Mouse (Mus musculus) kidney, postnatal 0 days (tissue): ENCODE data around the gene Hunk. TPM values are rescaled to one million over a fixed set of nuclear protein-coding genes. Genes with fewer than 3 reads are reported as not detected.

Experiments
- ATAC-seq: fragments of 200-750 bp; cut with Nextera tagmentation; replicated peaks from 2 replicates; pipeline ENCODE4 v1.8.0; 2017; ENCODE audit warnings: low read depth, moderate number of reproducible peaks, moderate TSS enrichment, moderate library complexity; ENCODE audit not compliant: low FRiP score
- DNase-seq: peaks from one replicate; pipeline ENCODE4 v3.0.0-alpha.2; 2016; ENCODE audit warnings: low spot score
- H3K27ac ChIP-seq: fragments of 300-500 bp; sonication (generic); 2 replicates; pipeline ENCODE4 v1.5.1; 2014; ENCODE audit warnings: mild to moderate bottlenecking
- H3K27me3 ChIP-seq: fragments of 300-500 bp; sonication (generic); 2 replicates; pipeline ENCODE4 v1.6.1; 2014; ENCODE audit warnings: low read length, mixed read lengths; ENCODE audit not compliant: insufficient read depth
- H3K36me3 ChIP-seq: fragments of 300-500 bp; sonication (generic); 2 replicates; pipeline ENCODE4 v1.6.1; 2014; ENCODE audit warnings: low read length, mixed read lengths; ENCODE audit not compliant: insufficient read depth
- H3K4me1 ChIP-seq: fragments of 300-500 bp; sonication (generic); replicated peaks from 2 replicates; pipeline ENCODE4 v1.6.1; 2014; ENCODE audit warnings: antibody characterized with exemption, low read length, mixed read lengths; ENCODE audit not compliant: insufficient read depth
- H3K4me2 ChIP-seq: fragments of 300-500 bp; sonication (generic); 2 replicates; pipeline ENCODE4 v1.6.1; 2014; ENCODE audit warnings: mild to moderate bottlenecking, low read length, moderate library complexity, mixed read lengths
- H3K4me3 ChIP-seq: fragments of 300-500 bp; sonication (generic); replicated peaks from 2 replicates; pipeline ENCODE4 v1.5.1; 2014; ENCODE audit warnings: low read depth, low read length
- H3K9ac ChIP-seq: fragments of 300-500 bp; sonication (generic); 2 replicates; pipeline ENCODE4 v1.6.1; 2014; ENCODE audit warnings: low read depth, low read length
- H3K9me3 ChIP-seq: fragments of 300-500 bp; sonication (generic); replicated peaks from 2 replicates; pipeline ENCODE4 v1.6.1; 2016; ENCODE audit warnings: low read length, inconsistent platforms, mixed read lengths
- CTCF ChIP-seq: IDR thresholded peaks from 2 replicates; pipeline ENCODE4 v1.5.1; 2016; ENCODE audit warnings: antibody characterized with exemption, low read depth, mild to moderate bottlenecking, moderate library complexity
- whole genome bisulfite sequencing: fragments of 180-500 bp; shearing (Covaris S2); extraction: QIAGEN DNeasy Blood & Tissue Kit; methylation state at CpG from one replicate; pipeline ENCODE4 v1.1.7; 2014; 5-methylcytosine and 5-hydroxymethylcytosine counted together
- polyA plus RNA-seq: library from polyadenylated mRNA; unstranded; fragments of >200 nt; fragmentation: Nextera tagmentation; extraction: Ambion mirVana; gene quantifications from 2 replicates; pipeline ENCODE4 v1.2.1, GENCODE M21; 2015

Gene Hunk
- polyA plus RNA-seq, 1 experiment from 2014 or later, result 6.9 TPM

DNA sequence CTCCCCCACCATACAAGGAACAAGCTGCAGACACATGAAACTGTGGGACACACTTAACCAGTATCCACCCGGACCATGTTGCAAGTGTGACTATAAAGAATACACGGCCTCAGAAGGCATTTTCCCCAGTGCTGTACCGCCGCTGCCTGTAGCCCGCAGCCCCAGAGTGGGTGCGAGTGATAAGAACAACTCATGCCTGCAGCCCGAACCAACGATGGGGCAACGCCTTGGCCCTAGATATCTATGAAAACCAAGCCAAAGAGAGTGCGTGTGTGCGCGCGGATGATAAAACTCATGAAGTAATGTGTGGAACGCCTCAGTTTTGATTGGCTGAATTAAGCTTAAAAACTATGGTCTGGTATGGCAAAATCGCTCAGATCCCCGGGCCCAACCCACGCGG is 138.1 kb downstream of the Hunk start:
- Histone ChIP-seq H3K27ac (no peak overlapping the region), H3K27me3 (no peaks in the 10 kb centered on the region), H3K9me3 (no peaks in the 10 kb centered on the region), H3K4me2 (no peak overlapping the region), H3K36me3 (no peaks in the 10 kb centered on the region), H3K4me1 (peaks cover 4% of the 10 kb centered on the region; the same call in 1 of the 2 replicates), H3K4me3 (no peak overlapping the region), H3K9ac (no peak overlapping the region)
- 90% methylated on average over 18 of the region's 18 CpGs for WGBS
- DNase-seq (no peak), ATAC-seq (no peak)
- no peak for TF ChIP-seq CTCF

DNA sequence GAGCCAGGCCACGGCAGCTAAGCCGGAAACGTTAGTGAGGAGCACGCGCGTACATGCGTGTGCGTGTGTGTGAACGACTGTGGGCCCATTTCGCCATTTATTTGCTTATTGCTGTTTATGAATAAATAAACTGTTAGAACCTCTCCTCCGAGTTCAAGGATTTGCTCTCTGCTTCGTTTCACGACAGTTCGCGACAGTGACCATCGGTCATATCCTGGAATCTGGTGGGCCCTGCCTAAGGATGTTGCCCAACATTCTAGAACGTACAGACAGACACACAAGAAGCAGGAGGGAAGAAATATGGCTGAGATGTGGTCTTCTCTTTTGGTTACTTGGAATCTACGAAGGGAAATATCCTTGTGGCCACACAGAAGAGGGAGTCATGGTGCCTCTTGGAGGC is 138.6 kb downstream of the Hunk start:
- Histone ChIP-seq H3K9me3 (no peaks in the 10 kb centered on the region), H3K9ac (no peak overlapping the region), H3K4me2 (no peak overlapping the region), H3K36me3 (no peaks in the 10 kb centered on the region), H3K27ac (no peak overlapping the region), H3K4me1 (0 out of 2 replicates have a peak, but pooled peaks cover 4% of the 10 kb centered on the region), H3K27me3 (no peaks in the 10 kb centered on the region), H3K4me3 (no peak overlapping the region)
- TF ChIP-seq CTCF, result no peak
- ATAC-seq (no peak), DNase-seq (no peak)
- 95% methylated on average over 18 of the region's 18 CpGs for WGBS

DNA sequence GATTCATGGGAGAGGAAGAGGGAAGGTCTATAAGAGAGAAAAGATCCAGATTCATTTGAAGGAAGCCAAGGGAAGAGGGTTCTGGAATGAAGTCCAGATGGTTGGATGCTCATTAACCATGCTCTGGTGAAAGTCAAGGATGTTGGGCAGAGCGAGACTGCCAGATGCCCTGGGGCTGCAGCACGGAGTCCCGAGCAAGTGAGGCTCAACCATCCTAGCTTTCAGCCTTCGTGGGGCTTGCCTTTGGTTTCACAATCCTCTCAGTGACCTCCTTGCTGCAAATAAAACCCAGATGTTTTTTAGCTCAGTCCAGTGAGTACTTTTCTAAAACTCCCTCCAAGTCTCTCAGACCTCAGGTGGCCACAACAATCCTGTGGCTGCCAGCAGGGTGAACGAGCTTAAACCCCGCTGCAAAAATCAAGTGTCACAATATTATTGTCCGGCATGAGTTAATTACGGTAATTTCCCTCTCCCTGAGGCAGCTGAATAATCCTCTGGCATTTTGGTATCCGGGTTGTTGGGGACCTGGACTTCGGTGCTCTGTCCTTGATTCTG is 147.4 kb downstream of the Hunk start:
- TF ChIP-seq CTCF, result no peak
- ATAC-seq (no peak), DNase-seq (peak; percentile 28)
- Histone ChIP-seq H3K27me3 (no peaks in the 10 kb centered on the region), H3K36me3 (no peaks in the 10 kb centered on the region), H3K4me3 (no peak overlapping the region), H3K9ac (no peak overlapping the region), H3K4me2 (no peak overlapping the region), H3K4me1 (no peaks in the 10 kb centered on the region), H3K9me3 (no peaks in the 10 kb centered on the region), H3K27ac (no peak overlapping the region)
- 28% methylated on average over 10 of the region's 10 CpGs for WGBS

DNA sequence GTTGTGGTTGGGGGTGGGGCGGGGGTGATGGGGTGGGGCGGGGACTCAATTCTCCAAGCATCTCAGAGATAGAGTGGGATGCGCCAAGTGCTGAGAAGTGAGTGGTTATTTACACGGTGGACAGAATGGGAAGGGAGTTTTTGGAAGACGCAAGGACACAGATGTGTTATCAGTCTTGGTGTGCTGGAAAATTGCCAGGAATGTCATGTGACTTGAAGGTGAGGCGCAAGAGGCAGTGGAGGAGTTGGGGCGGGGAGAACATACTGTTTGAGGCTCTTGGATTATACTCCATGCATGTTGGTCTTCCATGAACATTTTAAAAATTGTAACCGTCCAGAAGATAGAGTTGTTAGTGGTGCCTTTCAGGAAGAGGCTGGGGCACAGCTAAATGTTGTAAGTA is 148.8 kb downstream of the Hunk start:
- Histone ChIP-seq H3K9ac (no peak overlapping the region), H3K27ac (no peak overlapping the region), H3K4me3 (no peak overlapping the region), H3K27me3 (no peaks in the 10 kb centered on the region), H3K36me3 (no peaks in the 10 kb centered on the region), H3K4me2 (no peak overlapping the region), H3K9me3 (no peaks in the 10 kb centered on the region), H3K4me1 (no peaks in the 10 kb centered on the region)
- DNase-seq (no peak), ATAC-seq (no peak)
- TF ChIP-seq CTCF, result no peak
- 79% methylated on average over 8 of the region's 8 CpGs for WGBS

DNA sequence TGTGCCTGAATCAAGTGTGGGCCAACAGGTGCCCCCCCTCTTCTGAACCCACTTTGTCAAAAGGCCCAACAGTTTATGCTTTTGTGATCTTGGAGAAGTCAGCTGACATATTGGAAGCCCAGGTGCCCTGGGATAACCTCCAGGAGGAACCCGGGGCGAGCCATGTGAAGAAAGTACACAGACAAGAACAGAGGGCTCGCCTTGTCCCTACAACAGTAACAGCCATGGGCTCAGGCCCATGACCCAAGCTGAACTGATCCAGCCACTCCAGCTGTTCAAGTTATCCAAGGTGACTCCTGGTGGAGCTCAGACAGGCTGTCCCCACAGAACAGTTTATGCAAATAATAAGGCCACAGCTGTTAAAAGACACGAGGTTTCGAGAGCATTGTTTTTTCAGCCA is 153.1 kb downstream of the Hunk start:
- Histone ChIP-seq H3K9me3 (no peaks in the 10 kb centered on the region), H3K27me3 (no peaks in the 10 kb centered on the region), H3K9ac (no peak overlapping the region), H3K4me2 (no peak overlapping the region), H3K4me1 (no peaks in the 10 kb centered on the region), H3K4me3 (no peak overlapping the region), H3K36me3 (no peaks in the 10 kb centered on the region), H3K27ac (no peak overlapping the region)
- ATAC-seq (no peak), DNase-seq (no peak)
- TF ChIP-seq CTCF, result no peak
- 71% methylated on average over 5 of the region's 5 CpGs for WGBS

DNA sequence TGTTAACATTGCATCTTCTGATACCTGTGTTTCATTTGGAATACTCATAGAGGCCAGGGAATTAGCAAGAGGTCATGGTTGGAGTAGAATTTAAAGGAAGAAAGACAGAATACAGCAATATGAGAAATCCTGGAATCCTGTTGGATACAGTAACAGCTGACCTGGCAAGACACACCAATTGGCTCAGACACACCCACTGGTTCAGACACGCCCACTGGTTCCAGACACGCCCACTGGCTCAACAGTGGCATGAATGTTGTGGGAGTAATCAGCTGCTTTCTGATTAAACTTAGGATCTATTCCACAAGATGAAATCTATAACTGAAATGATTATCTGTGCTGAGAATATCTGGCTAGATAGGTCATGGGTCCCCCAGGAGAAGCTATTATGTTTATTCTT is 155.4 kb downstream of the Hunk start:
- no peak overlapping the region for H3K9ac ChIP-seq
- H3K4me3 ChIP-seq, result no peak overlapping the region
- H3K9me3 ChIP-seq, result no peaks in the 10 kb centered on the region
- H3K27ac ChIP-seq, result no peak overlapping the region
- H3K4me1 ChIP-seq, result no peaks in the 10 kb centered on the region
- 71% methylated on average over 2 of the region's 2 CpGs for WGBS
- DNase-seq (no peak), ATAC-seq (no peak)
- H3K27me3 ChIP-seq, result no peaks in the 10 kb centered on the region
- no peak overlapping the region for H3K4me2 ChIP-seq
- no peaks in the 10 kb centered on the region for H3K36me3 ChIP-seq
- TF ChIP-seq CTCF, result no peak

DNA sequence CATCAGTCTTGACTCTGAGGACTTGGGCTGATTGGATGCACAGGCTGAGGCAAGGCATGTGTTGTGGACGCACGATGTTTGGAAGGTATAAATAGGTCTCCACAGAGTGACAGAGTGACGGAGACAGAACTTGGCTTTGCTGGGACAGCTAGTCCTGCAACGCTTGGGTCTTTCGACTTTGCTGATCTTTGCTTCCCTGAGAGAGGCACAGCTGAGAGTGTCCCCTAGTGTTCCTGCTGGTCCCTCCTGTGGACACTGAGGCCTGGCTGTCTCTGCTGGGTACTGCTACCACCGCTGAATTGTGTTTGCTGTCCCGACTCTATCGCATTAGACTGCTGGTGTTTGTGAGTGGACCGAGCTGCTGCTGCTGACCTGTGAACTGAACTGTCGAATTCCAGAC is 156.6 kb downstream of the Hunk start:
- Histone ChIP-seq H3K27ac (no peak overlapping the region), H3K27me3 (no peaks in the 10 kb centered on the region), H3K9me3 (no peaks in the 10 kb centered on the region), H3K4me2 (no peak overlapping the region), H3K4me1 (no peaks in the 10 kb centered on the region), H3K9ac (no peak overlapping the region), H3K4me3 (no peak overlapping the region), H3K36me3 (no peaks in the 10 kb centered on the region)
- DNase-seq (no peak), ATAC-seq (no peak)
- no peak for TF ChIP-seq CTCF
- 63% methylated on average over 10 of the region's 10 CpGs for WGBS
